Mouse (Mus musculus) hindbrain, embryonic 16.5 days (tissue): Measurements from ENCODE around the gene Gpi1. TPM values are rescaled to one million over a fixed set of nuclear protein-coding genes. Genes with fewer than 3 reads are reported as not detected.
"Not testable (repeated sequence)": the region's sequence is repeated elsewhere in the genome, so short reads cannot be mapped to it uniquely, and the experiment has no call there.

Experiments used
- ATAC-seq: fragments of 200-750 bp; cut with Nextera tagmentation; 2 replicates; pipeline ENCODE4 v1.8.0; 2017; ENCODE audit warnings: moderate TSS enrichment, moderate library complexity
- H3K27ac ChIP-seq: fragments of 300-500 bp; sonication (generic); 2 replicates; pipeline ENCODE4 v1.5.1; 2014; ENCODE audit warnings: low read depth, mild to moderate bottlenecking, control low read depth, low read length, moderate library complexity
- H3K27me3 ChIP-seq: fragments of 300-500 bp; sonication (generic); replicated peaks from 2 replicates; pipeline ENCODE4 v1.6.1; 2014; ENCODE audit warnings: low read length; ENCODE audit not compliant: control insufficient read depth, insufficient read depth
- H3K36me3 ChIP-seq: fragments of 300-500 bp; sonication (generic); 2 replicates; pipeline ENCODE4 v1.6.1; 2014; ENCODE audit warnings: mild to moderate bottlenecking, low read length, moderate library complexity, mixed read lengths; ENCODE audit not compliant: control insufficient read depth, insufficient read depth
- H3K4me1 ChIP-seq: fragments of 300-500 bp; sonication (generic); 2 replicates; pipeline ENCODE4 v1.6.1; 2014; ENCODE audit warnings: low read depth, low read length; ENCODE audit not compliant: control insufficient read depth, insufficient read depth
- H3K4me2 ChIP-seq: fragments of 300-500 bp; sonication (generic); 2 replicates; pipeline ENCODE4 v1.6.1; 2014; ENCODE audit warnings: mild to moderate bottlenecking, low read length, control low read depth, moderate library complexity
- H3K4me3 ChIP-seq: fragments of 300-500 bp; sonication (generic); 2 replicates; pipeline ENCODE4 v1.5.1; 2014; ENCODE audit warnings: mild to moderate bottlenecking, low read length, control low read depth, moderate library complexity
- H3K9ac ChIP-seq: fragments of 300-500 bp; sonication (generic); 2 replicates; pipeline ENCODE4 v1.6.1; 2014; ENCODE audit warnings: low read depth, mild to moderate bottlenecking, control low read depth, low read length, moderate library complexity
- H3K9me3 ChIP-seq: fragments of 300-500 bp; sonication (generic); 2 replicates; pipeline ENCODE4 v1.6.1; 2014; ENCODE audit warnings: mild to moderate bottlenecking, low read length, moderate library complexity; ENCODE audit not compliant: control insufficient read depth
- WGBS: fragments of 180-500 bp; shearing (Covaris S2); extraction: QIAGEN DNeasy Blood & Tissue Kit; methylation state at CpG from one replicate; pipeline ENCODE4 v1.1.7; 2014; 5-methylcytosine and 5-hydroxymethylcytosine counted together
- polyA plus RNA-seq: library from polyadenylated mRNA; unstranded; fragments of >200 nt; fragmentation: Nextera tagmentation; extraction: Ambion mirVana; gene quantifications from 2 replicates; pipeline ENCODE4 v1.2.1, GENCODE M21; 2015

Gpi1 gene
- polyA plus RNA-seq, 1 experiment from 2014 or later, result 401 TPM

- Histone ChIP-seq H3K4me2 (no peak overlapping the region), H3K9me3 (0 out of 2 replicates have a peak, but pooled peaks cover 2% of the 10 kb centered on the region), H3K4me1 (peaks cover 1% of the 10 kb centered on the region; the same call in 1 of the 2 replicates), H3K4me3 (no peak overlapping the region), H3K27me3 (no peaks in the 10 kb centered on the region), H3K9ac (no peak overlapping the region), H3K36me3 (peaks cover 51% of the 10 kb centered on the region), H3K27ac (no peak overlapping the region)
- no peak for ATAC-seq
- WGBS, result 100% methylated on average over 2 of the region's 2 CpGs
Measured at GRCm38 (mm10) chr7:34200829-34201228, 29.3 kb downstream of the Gpi1 start.

GRCm38 (mm10) chr7:34198346-34198745 is 31.8 kb downstream of the Gpi1 start:
- Histone ChIP-seq H3K27me3 (no peaks in the 10 kb centered on the region), H3K9me3 (0 out of 2 replicates have a peak, but pooled peaks cover 2% of the 10 kb centered on the region), H3K4me1 (peaks cover 8% of the 10 kb centered on the region), H3K27ac (no peak overlapping the region), H3K4me3 (no peak overlapping the region), H3K9ac (no peak overlapping the region), H3K36me3 (peaks cover 27% of the 10 kb centered on the region), H3K4me2 (no peak overlapping the region)
- no peak for ATAC-seq
- 51% methylated on average over 3 of the region's 3 CpGs for WGBS

GRCm38 (mm10) chr7:34196132-34197128 is 33.7 kb downstream of the Gpi1 start, which contains the start of gene Pdcd2l:
Gene Pdcd2l (minus strand): TSS chr7:34196661.
- peaks cover 8% of the 10 kb centered on the region for H3K4me1 ChIP-seq
- peak within 1 kb of the TSS; percentile 90 for H3K4me2 ChIP-seq
- WGBS, result 4% methylated on average over 67 of the region's 70 CpGs
- peak within 1 kb of the TSS; percentile 61; the same call in 1 of the 2 replicates for H3K27ac ChIP-seq
- peak within 1 kb of the TSS; percentile 72 for H3K9ac ChIP-seq
- ATAC-seq, result peak; percentile 96
- peak within 1 kb of the TSS; percentile 62 for H3K4me3 ChIP-seq
- H3K27me3 ChIP-seq, result no peaks in the 10 kb centered on the region
- H3K36me3 ChIP-seq, result peaks cover 19% of the 10 kb centered on the region
- 0 out of 2 replicates have a peak, but pooled peaks cover 2% of the 10 kb centered on the region for H3K9me3 ChIP-seq

- Histone ChIP-seq H3K9ac (peak overlapping the region; percentile 72), H3K9me3 (0 out of 2 replicates have a peak, but pooled peaks cover 2% of the 10 kb centered on the region), H3K27ac (no peak overlapping the region; the same call in 1 of the 2 replicates), H3K4me1 (peaks cover 8% of the 10 kb centered on the region), H3K4me3 (peak overlapping the region; percentile 62), H3K4me2 (peak overlapping the region; percentile 90), H3K27me3 (no peaks in the 10 kb centered on the region), H3K36me3 (peaks cover 11% of the 10 kb centered on the region)
- ATAC-seq, result no peak
- 57% methylated on average over 3 of the region's 3 CpGs for WGBS
Measured at GRCm38 (mm10) chr7:34195632-34196031, 34.5 kb downstream of the Gpi1 start.

GRCm38 (mm10) chr7:34192825-34193224 is 37.3 kb downstream of the Gpi1 start:
- no peak overlapping the region for H3K4me3 ChIP-seq
- H3K27me3 ChIP-seq, result no peaks in the 10 kb centered on the region
- H3K27ac ChIP-seq, result no peak overlapping the region
- no peak overlapping the region for H3K4me2 ChIP-seq
- H3K9me3 ChIP-seq, result no peaks in the 10 kb centered on the region
- no peak overlapping the region for H3K9ac ChIP-seq
- ATAC-seq, result no peak
- H3K4me1 ChIP-seq, result peaks cover 8% of the 10 kb centered on the region
- 93% methylated on average over 6 of the region's 6 CpGs for WGBS
- peaks cover 24% of the 10 kb centered on the region for H3K36me3 ChIP-seq

GRCm38 (mm10) chr7:34189376-34189989 is 40.7 kb downstream of the Gpi1 start:
- Histone ChIP-seq H3K4me1 (no peaks in the 10 kb centered on the region), H3K36me3 (peaks cover 41% of the 10 kb centered on the region), H3K27ac (no peak overlapping the region), H3K4me2 (no peak overlapping the region), H3K9ac (no peak overlapping the region), H3K27me3 (no peaks in the 10 kb centered on the region), H3K4me3 (no peak overlapping the region), H3K9me3 (no peaks in the 10 kb centered on the region)
- WGBS, result 93% methylated on average over 12 of the region's 12 CpGs
- ATAC-seq, result no peak

- Histone ChIP-seq H3K4me1 (no peaks in the 10 kb centered on the region), H3K4me2 (no peak overlapping the region), H3K9me3 (no peaks in the 10 kb centered on the region), H3K36me3 (peaks cover 31% of the 10 kb centered on the region), H3K4me3 (no peak overlapping the region), H3K27me3 (no peaks in the 10 kb centered on the region), H3K27ac (no peak overlapping the region), H3K9ac (no peak overlapping the region)
- ATAC-seq, result no peak
- 90% methylated on average over 3 of the region's 3 CpGs for WGBS
Measured at GRCm38 (mm10) chr7:34183794-34184193, 46.3 kb downstream of the Gpi1 start.

GRCm38 (mm10) chr7:34183356-34183755 is 46.8 kb downstream of the Gpi1 start:
- peaks cover 27% of the 10 kb centered on the region for H3K36me3 ChIP-seq

GRCm38 (mm10) chr7:34176241-34176640 is 53.9 kb downstream of the Gpi1 start:
- 90% methylated on average over 6 of the region's 6 CpGs for WGBS
- H3K4me2 ChIP-seq, H3K9me3 ChIP-seq, H3K27ac ChIP-seq, H3K9ac ChIP-seq, H3K4me1 ChIP-seq, ATAC-seq, H3K4me3 ChIP-seq, H3K36me3 ChIP-seq, H3K27me3 ChIP-seq: not testable (repeated sequence)

More at GRCm38 (mm10) chr7:34183356-34183755, 46.8 kb downstream of the Gpi1 start:
- no peak overlapping the region for H3K27ac ChIP-seq
- H3K4me1 ChIP-seq, result no peaks in the 10 kb centered on the region
- no peak for ATAC-seq
- no peak overlapping the region for H3K4me3 ChIP-seq
- H3K27me3 ChIP-seq, result no peaks in the 10 kb centered on the region
- no peak overlapping the region for H3K9ac ChIP-seq
- no peak overlapping the region for H3K4me2 ChIP-seq
- no peaks in the 10 kb centered on the region for H3K9me3 ChIP-seq
- 86% methylated on average over 13 of the region's 13 CpGs for WGBS
